Mouse (Mus musculus) bone marrow macrophage, adult 2 months (primary cell): ENCODE results near the gene Adamts4.

Source experiments
- CTCF ChIP-seq: IDR thresholded peaks from 2 replicates; pipeline ENCODE4 v1.5.1; 2012; ENCODE audit warnings: low read depth, mild to moderate bottlenecking, low read length, moderate library complexity
- POLR2A ChIP-seq: IDR thresholded peaks from 2 replicates; pipeline ENCODE4 v1.6.1; 2012; ENCODE audit warnings: mild to moderate bottlenecking, low read depth, low read length, borderline replicate concordance

DNA sequence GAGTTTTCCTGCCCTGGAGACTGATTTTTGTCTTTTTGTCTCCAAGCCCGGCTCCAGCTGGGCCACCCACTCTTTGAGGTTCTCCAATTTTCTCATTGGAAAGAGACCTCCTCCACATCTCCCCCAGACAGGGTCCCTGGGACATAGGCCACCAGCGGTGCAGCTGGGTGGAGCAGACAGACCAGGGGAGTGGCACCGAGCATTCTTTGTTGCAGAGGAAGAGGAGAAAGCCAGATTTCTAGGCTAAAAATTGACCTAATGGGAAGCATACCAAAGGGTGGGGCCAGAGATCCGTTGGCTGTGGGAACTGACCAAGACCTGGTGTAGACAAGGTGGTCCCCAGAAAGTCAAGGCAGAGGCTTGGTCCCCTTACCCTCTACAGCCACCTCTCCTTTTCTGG is 2.3 kb upstream of the Adamts4 start:
- TF ChIP-seq CTCF: no peak
- TF ChIP-seq POLR2A: no peak
